Mouse (Mus musculus): ENCODE measurements around the gene Qtrt2. TPM values are rescaled to one million over a fixed set of nuclear protein-coding genes. Genes with fewer than 3 reads are reported as not detected.

Gene Qtrt2
- polyA plus RNA-seq, 1 experiment from 2014 or later = 19.1 TPM

- Histone ChIP-seq H3K9me3 (replicated peaks; ENCODE audit: control insufficient read depth, low read length) (no peaks in the 10 kb centered on the region), H3K4me1 (ENCODE audit: control insufficient read depth, insufficient read depth, low read length) (no peaks in the 10 kb centered on the region), H3K36me3 (ENCODE audit: control insufficient read depth, insufficient read depth, low read length) (no peaks in the 10 kb centered on the region), H3K4me3 (ENCODE audit: low read depth, low read length) (no peak overlapping the region), H3K4me2 (no peak overlapping the region), H3K9ac (ENCODE audit: low read depth, low read length) (no peak overlapping the region), H3K27me3 (ENCODE audit: control insufficient read depth, insufficient read depth, low read length) (no peaks in the 10 kb centered on the region), H3K27ac (ENCODE audit: low read depth, low read length) (no peak overlapping the region)
- WGBS (ENCODE audit: insufficient replicate concordance) = 89% methylated on average over 2 of the region's 2 CpGs
- no peak for ATAC-seq (replicated peaks; ENCODE audit: insufficient number of reproducible peaks, low FRiP score, low TSS enrichment)
Measured at GRCm38 (mm10) chr16:43831957-43832356, 94.7 kb downstream of the Qtrt2 start.

- ATAC-seq (replicated peaks; ENCODE audit: insufficient number of reproducible peaks, low FRiP score, low TSS enrichment) = no peak
Measured at GRCm38 (mm10) chr16:43827492-43827891, 99.1 kb downstream of the Qtrt2 start.

GRCm38 (mm10) chr16:43818404-43818803, 108.2 kb downstream of the Qtrt2 start:
- 87% methylated on average over 6 of the region's 6 CpGs for WGBS (ENCODE audit: insufficient replicate concordance)
- no peak overlapping the region for H3K4me3 ChIP-seq (ENCODE audit: low read depth, low read length)
- no peak overlapping the region for H3K9ac ChIP-seq (ENCODE audit: low read depth, low read length)
- no peaks in the 10 kb centered on the region for H3K9me3 ChIP-seq (replicated peaks; ENCODE audit: control insufficient read depth, low read length)
- no peaks in the 10 kb centered on the region for H3K27me3 ChIP-seq (ENCODE audit: control insufficient read depth, insufficient read depth, low read length)
- no peaks in the 10 kb centered on the region for H3K36me3 ChIP-seq (ENCODE audit: control insufficient read depth, insufficient read depth, low read length)
- H3K4me2 ChIP-seq = no peak overlapping the region
- no peak for ATAC-seq (replicated peaks; ENCODE audit: insufficient number of reproducible peaks, low FRiP score, low TSS enrichment)
- H3K27ac ChIP-seq (ENCODE audit: low read depth, low read length) = no peak overlapping the region
- H3K4me1 ChIP-seq (ENCODE audit: control insufficient read depth, insufficient read depth, low read length) = no peaks in the 10 kb centered on the region

More at GRCm38 (mm10) chr16:43827492-43827891, 99.1 kb downstream of the Qtrt2 start:
- Histone ChIP-seq H3K9me3 (replicated peaks; ENCODE audit: control insufficient read depth, low read length) (no peaks in the 10 kb centered on the region), H3K9ac (ENCODE audit: low read depth, low read length) (no peak overlapping the region), H3K27ac (ENCODE audit: low read depth, low read length) (no peak overlapping the region), H3K4me2 (no peak overlapping the region), H3K4me3 (ENCODE audit: low read depth, low read length) (no peak overlapping the region), H3K27me3 (ENCODE audit: control insufficient read depth, insufficient read depth, low read length) (no peaks in the 10 kb centered on the region), H3K4me1 (ENCODE audit: control insufficient read depth, insufficient read depth, low read length) (no peaks in the 10 kb centered on the region), H3K36me3 (ENCODE audit: control insufficient read depth, insufficient read depth, low read length) (no peaks in the 10 kb centered on the region)
- 77% methylated on average over 3 of the region's 3 CpGs for WGBS (ENCODE audit: insufficient replicate concordance)

GRCm38 (mm10) chr16:43816321-43816720, 110.3 kb downstream of the Qtrt2 start:
- H3K9me3 ChIP-seq (replicated peaks; ENCODE audit: control insufficient read depth, low read length) = no peaks in the 10 kb centered on the region
- no peak overlapping the region for H3K4me2 ChIP-seq
- no peak overlapping the region for H3K4me3 ChIP-seq (ENCODE audit: low read depth, low read length)
- H3K27me3 ChIP-seq (ENCODE audit: control insufficient read depth, insufficient read depth, low read length) = no peaks in the 10 kb centered on the region
- 76% methylated on average over 5 of the region's 5 CpGs for WGBS (ENCODE audit: insufficient replicate concordance)
- H3K9ac ChIP-seq (ENCODE audit: low read depth, low read length) = no peak overlapping the region
- no peak for ATAC-seq (replicated peaks; ENCODE audit: insufficient number of reproducible peaks, low FRiP score, low TSS enrichment)
- no peak overlapping the region for H3K27ac ChIP-seq (ENCODE audit: low read depth, low read length)
- no peaks in the 10 kb centered on the region for H3K4me1 ChIP-seq (ENCODE audit: control insufficient read depth, insufficient read depth, low read length)
- H3K36me3 ChIP-seq (ENCODE audit: control insufficient read depth, insufficient read depth, low read length) = no peaks in the 10 kb centered on the region

- H3K4me1 ChIP-seq (ENCODE audit: control insufficient read depth, insufficient read depth, low read length) = no peaks in the 10 kb centered on the region
- no peaks in the 10 kb centered on the region for H3K27me3 ChIP-seq (ENCODE audit: control insufficient read depth, insufficient read depth, low read length)
- no peaks in the 10 kb centered on the region for H3K36me3 ChIP-seq (ENCODE audit: control insufficient read depth, insufficient read depth, low read length)
- H3K4me3 ChIP-seq (ENCODE audit: low read depth, low read length) = no peak overlapping the region
- H3K9ac ChIP-seq (ENCODE audit: low read depth, low read length) = no peak overlapping the region
- H3K4me2 ChIP-seq = no peak overlapping the region
- no peaks in the 10 kb centered on the region for H3K9me3 ChIP-seq (replicated peaks; ENCODE audit: control insufficient read depth, low read length)
- no peak overlapping the region for H3K27ac ChIP-seq (ENCODE audit: low read depth, low read length)
- ATAC-seq (replicated peaks; ENCODE audit: insufficient number of reproducible peaks, low FRiP score, low TSS enrichment) = no peak
- 51% methylated on average over 4 of the region's 4 CpGs for WGBS (ENCODE audit: insufficient replicate concordance)
Measured at GRCm38 (mm10) chr16:43814644-43815043, 112.0 kb downstream of the Qtrt2 start.

Other genes starting within 250 kb of the Qtrt2 start
- not detected in 2 replicates for gene Drd3, start 172.8 kb downstream of the Qtrt2 start, polyA plus RNA-seq (2014; fragmentation: Nextera tagmentation; extraction: Ambion mirVana)
- gene Ccdc191, start 37.0 kb downstream of the Qtrt2 start, polyA plus RNA-seq (2014; fragmentation: Nextera tagmentation; extraction: Ambion mirVana) = 9.2 and 10.2 TPM in 2 replicates
- gene Zdhhc23, start 53.0 kb upstream of the Qtrt2 start, polyA plus RNA-seq (2014; fragmentation: Nextera tagmentation; extraction: Ambion mirVana) = 1.0 and 1.3 TPM in 2 replicates
- 6.3 and 10.4 TPM in 2 replicates for gene Gramd1c, start 136.5 kb upstream of the Qtrt2 start, polyA plus RNA-seq (2014; fragmentation: Nextera tagmentation; extraction: Ambion mirVana)
- gene Atp6v1a, start 212.9 kb upstream of the Qtrt2 start, polyA plus RNA-seq (2014; fragmentation: Nextera tagmentation; extraction: Ambion mirVana) = 47.0 and 53.6 TPM in 2 replicates
- gene Naa50, start 213.0 kb upstream of the Qtrt2 start, polyA plus RNA-seq (2014; fragmentation: Nextera tagmentation; extraction: Ambion mirVana) = 58.5 and 75.5 TPM in 2 replicates
- 4.2 TPM in 2 replicates for gene Usf3, start 246.4 kb upstream of the Qtrt2 start, polyA plus RNA-seq (2014; fragmentation: Nextera tagmentation; extraction: Ambion mirVana)